Mouse (Mus musculus): ENCODE data around the gene Thada.

Thada gene

DNA sequence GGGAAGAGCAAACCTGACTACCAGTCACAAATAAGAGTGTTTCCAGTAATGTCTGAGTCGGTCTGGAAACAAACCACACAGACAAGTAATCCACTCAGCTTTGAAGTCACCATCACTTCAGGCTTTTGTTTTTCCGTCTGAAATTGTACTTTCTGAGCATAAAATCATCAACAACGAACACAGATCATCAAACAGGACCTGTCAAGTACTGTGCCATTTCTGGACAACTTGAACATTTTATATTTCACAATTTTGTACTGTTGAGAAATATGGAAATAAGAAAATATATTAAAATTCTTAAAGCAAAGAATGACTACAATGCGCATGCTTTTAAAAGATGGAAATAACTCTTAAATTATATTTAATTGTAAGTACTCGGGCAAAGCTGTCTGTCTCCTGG lies 161.9 kb downstream of the Thada start:
- CTCF ChIA-PET: no interaction called here
- POLR2A ChIA-PET: no interaction called here

DNA sequence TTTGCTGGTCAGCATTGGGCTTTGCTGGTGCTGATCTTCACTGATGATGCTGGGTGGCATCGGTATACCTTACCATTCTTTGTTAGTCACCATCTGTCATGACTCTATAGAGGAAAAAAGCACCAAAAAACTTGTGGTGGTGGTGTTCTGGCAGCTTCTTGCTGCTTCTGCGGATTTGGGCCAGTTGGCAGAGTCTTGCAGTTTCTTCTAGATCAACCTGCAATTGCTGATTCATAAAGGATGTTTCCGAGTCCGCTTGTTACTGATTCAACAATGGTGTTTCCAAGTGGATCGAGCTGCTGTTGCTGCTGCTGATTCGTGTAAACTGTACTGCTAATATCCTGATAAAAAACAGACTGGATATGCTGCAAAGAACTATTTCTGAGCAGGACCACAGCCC lies 168.0 kb downstream of the Thada start:
- POLR2A ChIA-PET: interaction anchor here in 1 of 4 experiments (0.6 to 0.8 kb wide), 2 partner anchors 15 to 54 kb away, joined by 3 read pairs; no protein-coding TSS in a partner anchor

GRCm38 (mm10) chr17:84293221-84293620 lies 172.8 kb downstream of the Thada start:
- ChIA-PET CTCF (no interaction called here), POLR2A (interaction anchor here in 1 of 4 experiments (0.9 kb wide), 1 partner anchor 23 kb away, joined by 3 read pairs; no protein-coding TSS in a partner anchor)

More for the DNA sequence above, 168.0 kb downstream of the Thada start:
- CTCF ChIA-PET: no interaction called here

DNA sequence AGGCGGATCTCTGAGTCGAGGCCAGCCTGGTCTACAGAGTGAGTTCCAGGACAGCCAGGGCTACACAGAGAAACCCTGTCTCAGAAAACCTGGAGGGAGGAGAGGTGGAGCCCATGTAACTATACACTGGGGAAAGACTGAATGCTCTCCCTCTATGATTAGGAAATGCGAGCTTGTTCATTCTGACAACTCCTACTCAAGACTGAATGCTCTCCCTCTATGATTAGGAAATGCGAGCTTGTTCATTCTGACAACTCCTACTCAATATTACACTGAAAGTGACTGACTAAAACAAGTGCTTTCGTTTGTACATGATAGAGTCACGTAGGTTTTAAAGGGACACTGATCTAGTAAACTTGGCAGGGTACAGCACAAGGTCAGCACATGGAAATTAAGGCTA lies 174.8 kb downstream of the Thada start:
- ChIA-PET CTCF (interaction anchor here in 1 of 4 experiments (0.6 kb wide), 1 partner anchor 380 kb away, joined by 3 read pairs; no protein-coding TSS in a partner anchor), POLR2A (interaction anchor here in 1 of 4 experiments (1.7 to 1.8 kb wide), 2 partner anchors 11 to 15 kb away, joined by 5 to 6 read pairs; no protein-coding TSS in a partner anchor)

DNA sequence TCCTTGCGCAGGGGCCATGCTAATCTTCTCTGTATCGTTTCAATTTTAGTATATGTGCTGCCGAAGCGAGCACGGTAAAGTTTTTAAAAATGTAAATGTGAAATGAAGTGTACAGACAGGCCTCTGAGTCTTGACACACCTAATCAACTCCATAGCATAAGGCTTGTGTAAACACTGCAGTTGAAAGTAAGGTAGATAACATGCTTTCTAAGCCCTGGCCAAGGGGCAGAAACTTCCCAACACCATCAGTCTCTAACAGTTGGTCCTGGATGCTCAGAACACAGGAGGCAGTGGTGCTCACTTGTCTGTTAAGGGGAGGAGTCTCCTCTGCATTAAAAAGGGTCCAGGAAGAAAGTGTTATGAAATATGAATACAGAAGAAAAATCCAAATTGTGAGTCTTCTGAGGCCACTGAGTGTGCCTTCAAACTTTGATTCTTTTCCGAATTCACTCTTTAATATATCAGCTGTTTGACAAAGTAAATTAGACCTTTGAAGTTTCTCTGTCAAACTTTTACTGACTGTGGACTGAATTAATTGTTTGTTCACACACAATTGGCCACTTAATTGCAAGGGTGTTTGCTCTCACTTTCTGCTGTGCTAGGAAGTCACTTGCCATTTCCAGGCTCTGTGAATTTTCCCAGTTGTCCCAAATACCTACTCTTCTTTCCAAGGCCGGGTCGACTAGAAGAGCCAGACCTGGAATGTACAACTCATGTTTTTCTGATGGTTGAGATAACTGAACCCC lies 178.2 kb downstream of the Thada start:
- ChIA-PET POLR2A (interaction anchor here in 2 of 4 experiments (0.6 to 1.2 kb wide), 7 partner anchors 12 to 495 kb away, joined by 3 to 4 read pairs (median 3); no protein-coding TSS in a partner anchor), CTCF (interaction anchor here in 1 of 4 experiments (0.6 kb wide), 1 partner anchor 23 kb away, joined by 3 read pairs; no protein-coding TSS in a partner anchor)

GRCm38 (mm10) chr17:84286536-84286935 lies 179.5 kb downstream of the Thada start:
- POLR2A ChIA-PET: interaction anchor here in 1 of 4 experiments (0.8 kb wide), 1 partner anchor 161 kb away, joined by 4 read pairs; no protein-coding TSS in a partner anchor
- CTCF ChIA-PET: no interaction called here

DNA sequence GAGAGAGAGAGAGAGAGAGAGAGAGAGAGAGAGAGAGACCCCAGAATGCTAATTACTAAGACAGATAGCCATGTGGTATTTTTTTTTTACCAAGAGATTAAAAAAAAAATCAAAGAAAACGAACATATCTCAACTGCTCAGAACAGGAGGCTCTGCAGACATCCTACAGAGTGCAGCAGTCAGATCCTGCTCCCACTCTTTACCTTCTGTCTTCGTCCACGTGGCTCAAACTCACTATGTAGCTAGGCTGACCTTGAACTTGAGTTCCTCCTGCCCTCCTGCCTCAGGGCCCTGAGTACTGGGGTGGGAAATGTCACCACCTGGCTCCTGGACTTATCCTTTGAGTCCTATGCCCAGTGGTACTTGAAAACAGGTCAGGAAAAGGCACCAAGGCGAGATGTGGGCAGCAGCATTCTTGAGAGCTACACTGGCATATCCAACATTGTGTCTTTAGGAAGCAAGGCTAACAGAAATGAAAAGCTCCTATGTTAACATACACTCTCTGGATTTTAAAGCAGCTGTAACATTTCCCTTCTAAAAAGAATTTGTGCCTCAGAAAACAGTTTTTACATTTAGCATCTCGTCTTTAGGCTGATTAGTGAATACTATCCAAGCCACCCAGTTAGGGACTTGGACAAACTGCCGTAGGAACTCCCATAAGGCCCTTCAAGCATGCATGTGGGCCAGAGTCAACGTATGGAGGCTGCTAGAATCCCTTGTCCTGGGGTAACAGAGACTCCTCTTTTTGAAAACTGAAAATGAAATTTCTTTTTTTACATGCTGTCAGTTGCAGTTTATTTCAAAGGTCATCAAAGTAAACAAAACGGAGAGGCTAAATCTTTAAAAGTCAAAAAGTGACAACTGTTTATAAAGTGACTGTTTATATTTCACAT lies 183.4 kb downstream of the Thada start:
- POLR2A ChIA-PET: interaction anchor here in 1 of 4 experiments (1.2 kb wide), 1 partner anchor 11 kb away, joined by 3 read pairs; no protein-coding TSS in a partner anchor
- CTCF ChIA-PET: no interaction called here

DNA sequence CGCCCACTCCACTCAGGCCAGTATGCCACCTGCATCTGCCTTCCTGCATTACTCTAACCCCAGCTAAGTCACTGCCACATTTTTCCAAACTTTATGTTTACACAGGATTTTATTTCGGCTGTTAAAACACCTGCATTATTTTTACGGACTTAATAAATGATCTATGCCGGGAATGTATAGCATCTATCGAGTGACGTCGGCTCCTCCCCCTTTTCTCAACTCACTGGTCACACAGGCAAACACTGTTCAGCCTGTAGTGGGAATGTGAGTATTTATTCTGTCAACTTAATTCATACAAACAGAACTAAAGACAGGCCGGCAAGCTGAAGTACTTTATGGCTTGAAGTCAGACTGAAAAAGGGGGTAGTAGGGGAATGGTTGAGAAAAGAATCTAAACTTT lies 187.0 kb downstream of the Thada start:
- ChIA-PET CTCF (no interaction called here), POLR2A (interaction anchor here in 1 of 4 experiments (0.9 kb wide), 1 partner anchor 31 kb away, joined by 3 read pairs; no protein-coding TSS in a partner anchor)

DNA sequence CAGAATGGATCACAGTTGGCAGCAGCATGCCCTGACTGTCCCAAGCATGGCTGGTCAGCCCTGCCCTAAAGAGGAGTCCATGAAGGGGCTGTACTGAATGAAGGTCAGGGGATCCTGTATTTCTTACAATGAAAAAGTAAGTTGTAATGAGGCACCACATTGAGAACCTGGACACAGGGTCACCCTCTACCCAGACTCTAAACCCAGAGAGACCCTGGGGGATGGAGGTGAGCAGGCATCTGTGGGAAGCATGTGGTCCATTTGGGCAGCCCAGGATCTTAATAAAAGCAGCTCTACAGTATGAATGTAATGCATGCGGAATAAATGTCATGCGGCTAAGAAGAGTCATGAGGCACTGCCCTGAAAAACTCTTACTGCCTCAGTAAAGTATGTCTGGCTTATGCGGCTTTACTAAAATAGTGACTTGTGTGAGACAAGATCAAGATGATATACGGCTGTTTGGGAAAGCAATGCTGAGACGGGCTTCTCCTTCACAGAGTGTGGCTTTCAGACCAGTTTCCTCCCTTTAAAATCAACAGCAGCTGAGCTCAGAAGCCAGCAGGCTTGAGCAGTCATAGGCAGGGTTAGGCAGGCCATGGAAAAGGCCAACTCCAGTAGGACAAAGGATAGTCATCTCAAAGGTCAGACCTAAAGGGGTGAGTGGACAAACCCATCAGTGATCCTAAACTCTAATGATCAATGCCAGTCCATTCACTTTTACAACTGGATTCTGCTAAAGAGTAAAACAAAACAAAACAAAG lies 187.6 kb downstream of the Thada start:
- CTCF ChIA-PET: interaction anchor here in 1 of 4 experiments (0.5 kb wide), 1 partner anchor 329 kb away, joined by 5 read pairs; no protein-coding TSS in a partner anchor

DNA sequence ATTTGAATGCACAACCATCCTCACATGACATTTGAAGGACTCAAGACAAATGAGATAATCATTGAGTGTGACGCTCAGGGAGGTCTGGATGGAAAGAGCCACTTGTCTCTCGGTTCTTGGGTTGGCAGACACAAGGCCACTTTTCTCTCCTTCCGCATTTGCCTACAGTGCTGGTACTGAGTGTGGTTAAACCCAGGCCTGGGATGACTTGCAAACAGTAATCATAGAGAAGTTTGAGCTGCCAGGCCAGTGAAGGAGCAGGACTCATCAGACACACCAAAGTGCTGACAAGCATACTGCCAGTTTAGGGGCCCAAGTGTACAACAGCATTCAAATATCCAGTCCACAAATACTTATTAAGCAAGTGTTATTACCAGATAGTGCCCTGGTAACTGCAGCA lies 191.0 kb downstream of the Thada start:
- CTCF ChIA-PET: no interaction called here
- POLR2A ChIA-PET: interaction anchor here in 1 of 4 experiments (2.6 kb wide), 1 partner anchor 13 kb away, joined by 6 read pairs; no protein-coding TSS in a partner anchor

More for the DNA sequence above, 187.6 kb downstream of the Thada start:
- POLR2A ChIA-PET: interaction anchor here in 1 of 4 experiments (0.5 to 0.9 kb wide), 3 partner anchors 23 to 454 kb away, joined by 3 to 4 read pairs (median 3); no protein-coding TSS in a partner anchor

DNA sequence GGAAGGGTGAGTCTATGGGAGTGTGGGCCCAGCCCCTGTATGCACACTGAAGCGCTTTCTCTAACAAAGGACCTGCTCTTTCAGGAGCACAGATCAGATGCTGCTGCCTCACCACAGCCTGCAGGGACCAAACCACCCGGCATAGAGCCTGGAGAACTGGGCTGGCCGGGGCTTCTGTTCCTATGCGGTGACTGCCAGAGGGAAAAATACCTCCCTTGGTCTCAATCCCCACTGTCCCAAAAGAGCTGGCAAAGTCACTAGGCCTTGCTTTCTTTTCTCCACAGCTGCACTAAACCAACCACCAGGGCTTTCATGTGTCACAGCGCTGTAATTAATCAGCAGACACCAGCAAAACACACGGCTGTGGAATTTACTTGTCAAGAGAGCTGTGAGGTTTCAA lies 191.8 kb downstream of the Thada start:
- CTCF ChIA-PET: no interaction called here
- POLR2A ChIA-PET: interaction anchor here in 2 of 4 experiments (0.9 to 2.6 kb wide), 3 partner anchors 11 to 184 kb away, joined by 3 to 6 read pairs (median 4); no protein-coding TSS in a partner anchor

DNA sequence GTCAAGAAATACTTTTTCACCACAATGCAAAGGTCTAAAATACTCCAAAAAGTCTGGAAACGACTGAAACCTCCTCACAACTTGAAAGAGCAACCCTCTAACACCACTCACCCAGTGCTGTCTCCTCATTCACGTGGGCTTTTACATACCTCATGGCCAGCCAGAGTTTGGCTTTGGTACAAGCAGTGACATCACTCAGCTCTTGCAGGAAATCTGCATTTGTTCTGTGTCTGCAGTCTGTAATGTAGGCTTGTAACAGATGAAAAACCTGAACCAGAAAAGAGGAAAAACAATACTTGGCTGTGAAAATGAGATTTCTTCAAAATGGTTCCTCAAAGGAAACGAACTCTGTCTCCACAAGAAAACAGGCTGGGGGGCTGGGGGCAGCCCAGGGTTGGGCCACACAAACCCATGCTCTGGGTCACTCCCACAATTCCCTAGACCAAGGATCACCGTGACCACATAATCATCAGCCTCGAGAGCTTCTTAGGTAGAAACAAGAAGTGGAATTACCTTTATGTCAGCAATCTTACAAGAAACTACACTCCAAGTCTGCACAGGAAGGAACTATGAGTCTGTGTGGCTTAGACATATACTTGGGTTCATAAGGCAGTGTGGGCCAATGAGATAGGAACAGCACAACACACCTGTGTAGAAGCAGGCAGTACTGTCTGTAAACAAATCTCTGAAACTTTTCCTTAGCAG lies 193.3 kb downstream of the Thada start:
- ChIA-PET POLR2A (no interaction called here), CTCF (no interaction called here)

DNA sequence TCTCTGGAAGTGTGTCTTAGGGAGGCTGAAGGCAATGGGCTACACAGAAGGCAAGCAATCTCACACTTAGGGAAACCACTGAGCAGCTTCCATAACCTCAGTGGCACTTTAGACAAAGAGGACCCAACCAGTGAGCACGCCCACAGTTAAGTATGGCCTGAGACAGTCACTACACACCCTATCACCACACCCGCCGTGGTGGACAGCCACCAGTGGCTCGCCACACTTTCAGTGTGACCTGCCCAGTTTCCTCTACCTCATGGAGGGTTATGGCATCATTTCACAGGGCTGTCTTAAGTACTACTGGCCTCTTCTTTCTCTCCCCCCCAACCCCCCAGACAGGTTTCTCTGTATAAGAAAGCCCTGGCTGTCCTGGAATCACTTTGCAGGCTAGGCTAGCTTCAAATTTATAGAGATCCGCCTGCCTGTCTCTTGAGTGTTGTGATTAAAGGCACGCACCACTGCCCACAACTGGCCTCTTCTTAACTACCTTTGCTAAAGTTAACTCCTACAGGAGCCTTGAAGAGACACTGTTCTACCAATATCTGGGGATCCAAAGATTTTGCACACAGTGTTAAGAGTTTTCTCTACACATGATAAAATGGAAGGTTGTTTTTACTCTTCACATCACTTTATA lies 194.3 kb downstream of the Thada start:
- POLR2A ChIA-PET: interaction anchor here in 1 of 4 experiments (0.7 to 1.5 kb wide), 7 partner anchors 10 to 83 kb away, joined by 3 to 5 read pairs (median 3); no protein-coding TSS in a partner anchor
- CTCF ChIA-PET: interaction anchor here in 1 of 4 experiments (0.9 kb wide), 1 partner anchor 243 kb away, joined by 3 read pairs; no protein-coding TSS in a partner anchor

GRCm38 (mm10) chr17:84269722-84270121 lies 196.3 kb downstream of the Thada start:
- POLR2A ChIA-PET: interaction anchor here (0.7 to 1.0 kb wide), 5 partner anchors 26 to 172 kb away, joined by 3 to 4 read pairs (median 3); no protein-coding TSS in a partner anchor
- CTCF ChIA-PET: no interaction called here

- CTCF ChIA-PET: interaction anchor here in 1 of 4 experiments (0.6 kb wide), 1 partner anchor 480 kb away, joined by 5 read pairs; no protein-coding TSS in a partner anchor
- POLR2A ChIA-PET: interaction anchor here in 1 of 4 experiments (0.9 to 1.1 kb wide), 2 partner anchors 9 to 11 kb away, joined by 3 read pairs; no protein-coding TSS in a partner anchor
Observed at GRCm38 (mm10) chr17:84268450-84268849, 197.6 kb downstream of the Thada start.

GRCm38 (mm10) chr17:84267456-84268074 lies 198.4 kb downstream of the Thada start:
- ChIA-PET POLR2A (interaction anchor here in 1 of 4 experiments (0.6 to 1.1 kb wide), 5 partner anchors 8 to 18 kb away, joined by 3 read pairs; no protein-coding TSS in a partner anchor), CTCF (interaction anchor here in 1 of 4 experiments (0.6 kb wide), 1 partner anchor 479 kb away, joined by 5 read pairs; no protein-coding TSS in a partner anchor)
